Mouse (Mus musculus) right cerebral cortex, postnatal 4 days (tissue): ENCODE measurements around the gene Tbc1d14.

Source experiments
- DNase-seq: peaks from one replicate; pipeline ENCODE4 v3.0.0-alpha.2; 2022

Tbc1d14 gene

GRCm38 (mm10) chr5:36575745-36576144 is 17.3 kb downstream of the Tbc1d14 start:
- peak; percentile 24 for DNase-seq

- DNase-seq = no peak
Observed at GRCm38 (mm10) chr5:36575227-36575626, 17.8 kb downstream of the Tbc1d14 start.

- no peak for DNase-seq
Observed at GRCm38 (mm10) chr5:36574147-36574870, 18.8 kb downstream of the Tbc1d14 start.

- DNase-seq = no peak
Observed at GRCm38 (mm10) chr5:36573354-36573753, 19.7 kb downstream of the Tbc1d14 start.

- no peak for DNase-seq
Observed at GRCm38 (mm10) chr5:36571371-36571770, 21.7 kb downstream of the Tbc1d14 start.

- DNase-seq = no peak
Observed at GRCm38 (mm10) chr5:36570546-36571245, 22.4 kb downstream of the Tbc1d14 start.

- DNase-seq = no peak
Observed at GRCm38 (mm10) chr5:36570098-36570497, 23.0 kb downstream of the Tbc1d14 start.

- no peak for DNase-seq
Observed at GRCm38 (mm10) chr5:36568118-36568517, 25.0 kb downstream of the Tbc1d14 start.

- no peak for DNase-seq
Observed at GRCm38 (mm10) chr5:36567627-36568026, 25.4 kb downstream of the Tbc1d14 start.

GRCm38 (mm10) chr5:36564530-36564929 is 28.5 kb downstream of the Tbc1d14 start:
- DNase-seq = no peak

GRCm38 (mm10) chr5:36563741-36564140 is 29.3 kb downstream of the Tbc1d14 start:
- DNase-seq = no peak

- no peak for DNase-seq
Observed at GRCm38 (mm10) chr5:36562791-36563445, 30.2 kb downstream of the Tbc1d14 start.

GRCm38 (mm10) chr5:36561509-36561908 is 31.6 kb downstream of the Tbc1d14 start:
- DNase-seq = no peak

GRCm38 (mm10) chr5:36560490-36560889 is 32.6 kb downstream of the Tbc1d14 start:
- no peak for DNase-seq

- DNase-seq = no peak
Observed at GRCm38 (mm10) chr5:36559510-36560235, 33.4 kb downstream of the Tbc1d14 start.

GRCm38 (mm10) chr5:36559106-36559505 is 34.0 kb downstream of the Tbc1d14 start:
- no peak for DNase-seq

- DNase-seq = no peak
Observed at GRCm38 (mm10) chr5:36558526-36558925, 34.5 kb downstream of the Tbc1d14 start.

- no peak for DNase-seq
Observed at GRCm38 (mm10) chr5:36557584-36558308, 35.3 kb downstream of the Tbc1d14 start.

GRCm38 (mm10) chr5:36556906-36557305 is 36.2 kb downstream of the Tbc1d14 start:
- no peak for DNase-seq

- no peak for DNase-seq
Observed at GRCm38 (mm10) chr5:36556289-36556688, 36.8 kb downstream of the Tbc1d14 start.

GRCm38 (mm10) chr5:36554496-36554895 is 38.6 kb downstream of the Tbc1d14 start:
- no peak for DNase-seq

GRCm38 (mm10) chr5:36553886-36554285 is 39.2 kb downstream of the Tbc1d14 start:
- no peak for DNase-seq
